Mouse (Mus musculus): ENCODE results near the gene Cltb. TPM values are rescaled to one million over a fixed set of nuclear protein-coding genes. Genes with fewer than 3 reads are reported as not detected.

Cltb gene
- polyA plus RNA-seq, 1 experiment from 2014 or later: 91.1 TPM

- ATAC-seq: no peak
- Histone ChIP-seq H3K27ac (no peak overlapping the region), H3K4me1 (replicated peaks) (0 out of 2 replicates have a peak, but pooled peaks cover 4% of the 10 kb centered on the region), H3K4me2 (replicated peaks) (no peak overlapping the region), H3K36me3 (peaks cover 95% of the 10 kb centered on the region), H3K9me3 (no peaks in the 10 kb centered on the region), H3K9ac (replicated peaks) (no peak overlapping the region), H3K27me3 (no peaks in the 10 kb centered on the region), H3K4me3 (replicated peaks) (no peak overlapping the region)
- 93% methylated on average over 3 of the region's 3 CpGs for WGBS
Measured at GRCm38 (mm10) chr13:54556796-54557195, 54.3 kb downstream of the Cltb start.

- Histone ChIP-seq H3K4me3 (replicated peaks) (no peak overlapping the region), H3K36me3 (peaks cover 95% of the 10 kb centered on the region), H3K4me2 (replicated peaks) (no peak overlapping the region), H3K27me3 (no peaks in the 10 kb centered on the region), H3K9ac (replicated peaks) (no peak overlapping the region), H3K27ac (no peak overlapping the region), H3K4me1 (replicated peaks) (no peaks in the 10 kb centered on the region), H3K9me3 (no peaks in the 10 kb centered on the region)
- WGBS: 90% methylated on average over 9 of the region's 9 CpGs
- no peak for ATAC-seq
Measured at GRCm38 (mm10) chr13:54556176-54556575, 55.0 kb downstream of the Cltb start.

- Histone ChIP-seq H3K9me3 (no peaks in the 10 kb centered on the region), H3K36me3 (peaks cover 73% of the 10 kb centered on the region), H3K4me1 (replicated peaks) (no peaks in the 10 kb centered on the region), H3K27ac (no peak overlapping the region), H3K27me3 (no peaks in the 10 kb centered on the region), H3K4me2 (replicated peaks) (no peak overlapping the region), H3K9ac (replicated peaks) (no peak overlapping the region), H3K4me3 (replicated peaks) (no peak overlapping the region)
- WGBS: 87% methylated on average over 7 of the region's 7 CpGs
- ATAC-seq: no peak
Measured at GRCm38 (mm10) chr13:54548036-54548435, 63.1 kb downstream of the Cltb start.

Small RNA genes lying within 50 kb of the gene (microRNA-seq; reads per million reads assigned to microRNA genes)
- gene Gm24195: not detected

Other genes with a start within 250 kb of the Cltb start
- 28.0 and 31.0 TPM in 2 replicates for gene Cplx2, start 240.0 kb downstream of the Cltb start, polyA plus RNA-seq (2015; fragmentation: Nextera tagmentation; extraction: Ambion mirVana)
- 121 and 126 TPM in 2 replicates for gene Thoc3, start 142.5 kb downstream of the Cltb start, polyA plus RNA-seq (2015; fragmentation: Nextera tagmentation; extraction: Ambion mirVana)
- 18.9 and 21.3 TPM in 2 replicates for gene Simc1, start 107.6 kb downstream of the Cltb start, polyA plus RNA-seq (2015; fragmentation: Nextera tagmentation; extraction: Ambion mirVana)
- gene 4833439L19Rik, start 45.9 kb downstream of the Cltb start, polyA plus RNA-seq (2015; fragmentation: Nextera tagmentation; extraction: Ambion mirVana): 269 and 271 TPM in 2 replicates
- 76.0 and 84.9 TPM in 2 replicates for gene Arl10, start 36.3 kb downstream of the Cltb start, polyA plus RNA-seq (2015; fragmentation: Nextera tagmentation; extraction: Ambion mirVana)
- 51.2 and 53.2 TPM in 2 replicates for gene Nop16, start 21.3 kb downstream of the Cltb start, polyA plus RNA-seq (2015; fragmentation: Nextera tagmentation; extraction: Ambion mirVana)
- gene Higd2a, start 21.1 kb downstream of the Cltb start, polyA plus RNA-seq (2015; fragmentation: Nextera tagmentation; extraction: Ambion mirVana): 212 and 224 TPM in 2 replicates
- gene Faf2, start 10.4 kb upstream of the Cltb start, polyA plus RNA-seq (2015; fragmentation: Nextera tagmentation; extraction: Ambion mirVana): 74.9 and 79.7 TPM in 2 replicates
- gene Rnf44, start 82.6 kb upstream of the Cltb start, polyA plus RNA-seq (2015; fragmentation: Nextera tagmentation; extraction: Ambion mirVana): 93.7 and 109 TPM in 2 replicates
- gene Cdhr2, start 90.1 kb upstream of the Cltb start, polyA plus RNA-seq (2015; fragmentation: Nextera tagmentation; extraction: Ambion mirVana): 0.15 TPM in 2 replicates
- 5.1 and 5.8 TPM in 2 replicates for gene Gprin1, start 138.5 kb upstream of the Cltb start, polyA plus RNA-seq (2015; fragmentation: Nextera tagmentation; extraction: Ambion mirVana)
- gene Sncb, start 155.3 kb upstream of the Cltb start, polyA plus RNA-seq (2015; fragmentation: Nextera tagmentation; extraction: Ambion mirVana): 8.9 and 10.0 TPM in 2 replicates
- gene Eif4e1b, start 172.7 kb upstream of the Cltb start, polyA plus RNA-seq (2015; fragmentation: Nextera tagmentation; extraction: Ambion mirVana): not detected in 2 replicates
- gene Tspan17, start 178.0 kb upstream of the Cltb start, polyA plus RNA-seq (2015; fragmentation: Nextera tagmentation; extraction: Ambion mirVana): 28.3 and 30.5 TPM in 2 replicates